Mouse (Mus musculus): ENCODE measurements around the gene Arid2. TPM values are rescaled to one million over a fixed set of nuclear protein-coding genes. Genes with fewer than 3 reads are reported as not detected.
A peak's percentile ranks its signal among the peaks of the same experiment; 100 is the strongest.

The Arid2 gene
- polyA plus RNA-seq, 1 experiment: 0.61 TPM

DNA sequence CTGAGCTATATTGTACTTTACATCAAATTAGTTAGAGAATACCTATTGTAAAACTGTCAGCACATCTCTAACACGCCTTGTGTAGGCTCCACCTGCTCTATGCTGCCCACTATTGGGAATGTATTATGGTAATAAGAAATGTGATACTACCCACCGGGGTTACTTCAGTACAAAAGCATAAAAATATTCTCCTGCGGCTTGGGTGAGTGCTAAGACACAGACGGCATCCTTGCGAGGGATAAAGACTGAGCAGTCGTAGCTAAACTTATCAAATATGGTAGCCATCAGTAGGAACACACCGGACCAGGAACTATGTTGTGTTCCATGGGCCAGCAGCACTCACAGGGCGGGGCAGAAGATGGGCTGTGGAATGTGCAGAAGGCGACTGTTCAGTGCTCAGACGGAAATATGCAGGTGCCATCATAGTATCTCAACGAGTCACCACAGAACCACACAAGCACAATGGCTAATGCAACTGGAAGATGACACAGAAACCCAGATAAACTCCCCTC lies 3.3 kb upstream of the Arid2 start:
- Histone ChIP-seq H3K4me3 (replicated peaks) (peak overlapping the region; percentile 88), H3K9me3 (ENCODE audit: control insufficient read depth, low read length) (peaks cover 4% of the 10 kb centered on the region), H3K36me3 (ENCODE audit: control insufficient read depth) (peaks cover 36% of the 10 kb centered on the region), H3K27me3 (ENCODE audit: control insufficient read depth) (no peaks in the 10 kb centered on the region), H3K4me1 (ENCODE audit: control insufficient read depth) (peaks cover 58% of the 10 kb centered on the region)
- TF ChIP-seq GATA1 (IDR thresholded peaks at IDR 0.05; ENCODE audit: low read length) (no peak), TAL1 (IDR thresholded peaks at IDR 0.05; ENCODE audit: low read length) (no peak)

DNA sequence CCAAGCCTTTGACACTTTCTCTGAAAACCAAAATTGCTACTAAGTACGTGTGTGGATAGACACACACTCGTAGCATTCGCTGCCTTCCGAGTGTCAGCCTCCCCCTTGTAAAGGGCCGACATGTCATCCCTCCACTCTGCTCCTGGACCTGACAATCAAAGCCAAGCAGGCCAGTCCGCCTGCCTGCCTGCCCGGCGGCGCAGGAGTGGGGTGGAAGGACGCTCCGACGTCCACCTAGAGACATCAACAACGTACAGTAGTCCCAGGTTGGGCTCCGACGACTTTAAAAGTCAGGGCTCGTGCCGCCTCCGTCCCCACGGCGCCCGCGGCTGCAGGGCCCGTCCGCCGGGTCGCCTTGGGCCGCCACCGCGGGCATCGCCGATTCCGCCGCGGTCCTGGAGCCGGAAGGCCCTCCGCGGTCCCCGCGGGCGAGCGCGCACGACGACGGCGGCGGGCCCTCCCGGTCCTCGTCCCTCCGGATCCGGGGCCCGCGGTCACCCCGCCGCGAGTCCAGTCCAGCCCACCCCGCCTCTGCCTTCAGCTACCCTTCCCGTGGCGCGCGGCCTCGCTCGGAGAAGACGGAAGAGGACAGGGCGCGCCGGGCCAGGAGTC lies 2.5 kb upstream of the Arid2 start:
- H3K4me1 ChIP-seq (ENCODE audit: control insufficient read depth): peaks cover 55% of the 10 kb centered on the region
- peaks cover 27% of the 10 kb centered on the region for H3K36me3 ChIP-seq (ENCODE audit: control insufficient read depth)
- H3K27me3 ChIP-seq (ENCODE audit: control insufficient read depth): no peaks in the 10 kb centered on the region
- peak overlapping the region; percentile 88 for H3K4me3 ChIP-seq (replicated peaks)
- no peak for TF ChIP-seq GATA1 (IDR thresholded peaks at IDR 0.05; ENCODE audit: low read length)
- TF ChIP-seq TAL1 (IDR thresholded peaks at IDR 0.05; ENCODE audit: low read length): no peak
- peaks cover 4% of the 10 kb centered on the region for H3K9me3 ChIP-seq (ENCODE audit: control insufficient read depth, low read length)

DNA sequence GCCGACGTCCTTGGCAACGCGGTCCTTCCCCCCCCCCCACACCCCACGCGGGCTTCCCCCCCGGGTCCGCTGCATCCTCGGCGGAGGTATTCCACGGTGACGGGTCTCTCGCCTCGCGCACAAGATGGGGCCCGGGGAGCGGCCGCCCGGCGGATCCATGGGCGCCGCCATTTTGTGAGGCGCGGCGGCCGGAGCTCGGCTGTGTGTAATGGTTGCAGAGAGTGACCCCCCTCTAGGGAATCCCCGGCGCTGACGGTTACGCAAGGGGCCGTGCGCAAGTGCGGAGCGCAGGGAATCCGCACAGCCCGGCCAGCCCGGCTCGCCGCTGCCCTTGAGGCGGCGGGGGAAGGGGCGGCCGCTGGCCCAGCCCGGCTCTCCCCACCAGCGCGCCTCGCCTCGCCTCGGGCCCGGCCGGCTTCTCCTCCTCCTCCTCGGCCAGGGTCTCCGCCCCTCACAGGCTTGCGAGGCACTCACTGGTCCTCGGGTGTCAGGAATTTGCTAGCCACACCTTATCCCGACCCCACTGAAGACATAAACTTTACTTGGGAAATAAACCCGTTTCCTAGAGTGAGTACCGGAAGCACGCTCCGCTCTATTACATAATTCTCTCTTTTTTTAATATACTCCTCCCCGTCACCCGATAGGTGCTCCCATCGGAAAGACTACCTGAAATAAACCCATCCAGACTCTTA lies 1.8 kb upstream of the Arid2 start:
- peaks cover 52% of the 10 kb centered on the region for H3K4me1 ChIP-seq (ENCODE audit: control insufficient read depth)
- H3K9me3 ChIP-seq (ENCODE audit: control insufficient read depth, low read length): no peaks in the 10 kb centered on the region
- H3K4me3 ChIP-seq (replicated peaks): peak overlapping the region; percentile 88
- H3K27me3 ChIP-seq (ENCODE audit: control insufficient read depth): no peaks in the 10 kb centered on the region
- no peak for TF ChIP-seq GATA1 (IDR thresholded peaks at IDR 0.05; ENCODE audit: low read length)
- TF ChIP-seq TAL1 (IDR thresholded peaks at IDR 0.05; ENCODE audit: low read length): no peak
- peaks cover 23% of the 10 kb centered on the region for H3K36me3 ChIP-seq (ENCODE audit: control insufficient read depth)

DNA sequence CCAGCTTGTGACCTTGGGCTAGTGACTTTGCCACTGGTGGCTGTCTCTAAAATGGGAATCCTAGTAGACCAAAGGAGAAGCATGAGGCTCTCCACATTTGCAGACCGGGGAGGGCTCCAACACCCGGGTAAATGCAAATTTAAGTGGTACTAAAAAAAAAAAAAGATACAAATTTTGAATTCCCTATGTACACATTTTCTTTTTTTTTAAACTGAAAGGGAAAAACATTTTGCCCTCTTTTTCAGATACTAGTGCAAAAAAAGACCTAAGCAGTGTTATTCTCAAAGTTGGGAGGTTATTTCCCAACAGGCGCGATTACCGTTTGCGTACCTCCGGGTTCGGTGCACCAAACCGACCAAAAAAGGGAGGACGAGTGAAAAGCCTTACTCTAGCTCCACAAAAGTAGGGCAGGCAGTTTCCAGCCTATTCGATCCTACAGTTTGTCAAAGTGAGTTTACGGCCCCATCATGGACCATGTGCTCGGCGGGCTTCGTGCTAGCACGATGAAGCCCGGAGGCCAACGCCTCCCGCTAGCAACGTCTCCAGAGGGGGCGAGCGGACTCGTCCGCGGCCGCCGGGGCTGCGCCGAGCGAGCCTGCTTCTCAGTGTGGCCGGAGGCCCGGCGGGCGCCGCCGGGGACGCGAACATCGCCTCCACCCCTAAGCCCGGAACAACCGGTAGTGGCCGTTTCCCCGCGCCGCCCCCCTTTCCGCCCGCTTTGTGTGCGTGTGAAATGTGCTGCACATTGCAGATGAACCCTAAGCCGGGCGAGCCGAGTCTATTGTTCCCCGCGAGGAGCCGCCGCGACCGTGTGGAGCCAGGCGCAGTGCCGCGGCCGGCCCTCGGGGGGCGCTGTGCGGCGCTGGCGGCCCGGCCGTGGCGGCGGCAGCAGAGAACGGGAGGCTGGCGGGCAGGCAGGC lies 1.0 kb upstream of the Arid2 start:
- Histone ChIP-seq H3K27me3 (ENCODE audit: control insufficient read depth) (no peaks in the 10 kb centered on the region), H3K36me3 (ENCODE audit: control insufficient read depth) (peaks cover 22% of the 10 kb centered on the region), H3K9me3 (ENCODE audit: control insufficient read depth, low read length) (no peaks in the 10 kb centered on the region), H3K4me1 (ENCODE audit: control insufficient read depth) (peaks cover 50% of the 10 kb centered on the region), H3K4me3 (replicated peaks) (peak overlapping the region; percentile 88)
- TF ChIP-seq GATA1 (IDR thresholded peaks at IDR 0.05; ENCODE audit: low read length) (no peak), TAL1 (IDR thresholded peaks at IDR 0.05; ENCODE audit: low read length) (no peak)

DNA sequence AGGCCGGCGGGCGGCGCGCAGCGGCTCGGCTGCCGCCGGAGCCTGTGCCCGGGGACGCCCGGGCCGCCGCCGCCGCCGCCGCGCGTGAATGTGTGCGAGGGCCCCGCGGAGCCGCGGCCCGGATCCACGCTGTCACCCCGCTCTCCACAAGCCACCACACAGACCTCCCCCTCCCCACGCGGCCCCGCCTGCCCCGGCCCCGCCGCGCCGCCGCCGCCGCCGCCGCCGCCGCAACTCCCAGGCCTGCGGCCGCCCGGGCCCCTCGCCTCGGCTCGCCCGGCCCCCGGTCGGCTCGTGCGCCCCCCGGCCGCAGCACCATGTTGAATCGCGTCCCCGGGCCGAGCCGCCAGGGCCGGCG lies 404 bp upstream of the Arid2 start:
- TF ChIP-seq TAL1 (IDR thresholded peaks at IDR 0.05; ENCODE audit: low read length) (no peak), GATA1 (IDR thresholded peaks at IDR 0.05; ENCODE audit: low read length) (no peak)
- H3K36me3 ChIP-seq (ENCODE audit: control insufficient read depth): peaks cover 24% of the 10 kb centered on the region
- H3K4me1 ChIP-seq (ENCODE audit: control insufficient read depth): peaks cover 50% of the 10 kb centered on the region

DNA sequence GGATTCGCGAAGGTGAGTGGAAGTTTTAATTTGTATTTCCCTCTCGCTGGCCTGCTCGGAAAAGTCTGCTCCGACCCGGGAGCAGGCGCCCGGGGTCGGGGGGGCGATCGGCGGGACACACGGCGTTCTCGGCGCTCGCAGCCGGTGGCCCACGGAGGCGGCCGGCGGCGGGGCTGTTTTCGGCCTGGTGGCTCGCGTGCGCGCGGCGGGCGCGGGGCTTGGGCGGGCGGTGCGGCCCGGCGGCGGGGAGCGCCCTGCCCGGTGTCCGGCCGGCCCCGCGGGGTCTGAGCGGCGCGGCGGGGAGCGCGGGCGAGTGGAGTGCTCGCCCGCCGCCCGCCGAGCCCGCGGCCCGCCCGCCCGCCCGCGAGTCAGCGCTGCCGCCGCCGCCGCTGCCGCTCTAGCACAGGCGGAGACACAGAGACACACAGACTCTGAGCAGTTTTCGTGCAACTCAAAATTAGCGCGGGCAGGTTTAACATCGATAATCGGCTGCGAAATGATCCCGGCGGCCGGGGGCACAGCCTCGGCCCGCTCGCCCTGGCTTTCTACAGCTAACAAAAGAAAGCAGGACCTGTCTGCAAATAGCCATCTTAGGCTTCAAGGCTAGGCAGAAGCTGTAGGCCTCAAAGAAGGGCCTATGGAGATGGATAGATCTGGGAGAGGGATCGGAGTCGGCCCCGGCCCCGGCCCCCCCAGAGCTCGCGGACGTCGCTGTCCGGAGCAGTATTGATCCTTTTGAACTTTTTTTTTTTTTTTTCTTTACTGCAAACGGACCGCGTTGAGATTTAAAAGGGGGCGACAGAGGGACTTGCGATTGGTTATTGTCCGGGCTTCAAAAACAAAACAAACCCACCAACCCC lies 888 bp downstream of the Arid2 start:
- Histone ChIP-seq H3K36me3 (ENCODE audit: control insufficient read depth) (peaks cover 20% of the 10 kb centered on the region), H3K4me3 (replicated peaks) (peak overlapping the region; percentile 88), H3K27me3 (ENCODE audit: control insufficient read depth) (no peaks in the 10 kb centered on the region), H3K9me3 (ENCODE audit: control insufficient read depth, low read length) (no peaks in the 10 kb centered on the region), H3K4me1 (ENCODE audit: control insufficient read depth) (peaks cover 53% of the 10 kb centered on the region)
- no peak for TF ChIP-seq TAL1 (IDR thresholded peaks at IDR 0.05; ENCODE audit: low read length)
- no peak for TF ChIP-seq GATA1 (IDR thresholded peaks at IDR 0.05; ENCODE audit: low read length)

More for the DNA sequence above, 404 bp upstream of the Arid2 start:
- Histone ChIP-seq H3K9me3 (ENCODE audit: control insufficient read depth, low read length) (no peaks in the 10 kb centered on the region), H3K4me3 (replicated peaks) (peak overlapping the region; percentile 88), H3K27me3 (ENCODE audit: control insufficient read depth) (no peaks in the 10 kb centered on the region)

DNA sequence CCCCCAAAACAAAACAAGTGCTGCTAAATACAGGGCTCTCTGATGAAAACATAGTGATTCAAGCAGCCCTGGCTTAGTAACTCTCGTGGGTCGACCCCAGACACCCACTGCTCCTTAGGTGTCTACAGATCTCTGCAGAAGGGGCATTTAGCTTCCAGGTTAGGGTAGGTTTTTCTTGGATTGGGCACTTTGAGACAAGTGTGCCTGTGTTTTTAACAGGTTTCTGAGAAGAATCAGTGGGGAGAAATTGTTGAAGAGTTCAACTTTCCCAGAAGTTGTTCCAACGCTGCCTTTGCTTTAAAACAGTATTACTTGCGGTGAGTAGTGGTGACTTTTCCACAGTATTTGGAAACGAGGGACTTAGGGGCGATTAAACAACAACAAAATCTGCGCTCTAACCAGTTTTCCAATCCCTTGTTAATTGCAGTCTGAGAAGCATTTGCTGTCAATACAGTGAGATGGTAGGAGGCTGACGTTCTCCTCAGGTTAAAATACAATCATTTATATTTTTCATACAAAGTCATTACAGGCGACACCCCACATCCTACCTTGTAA lies 1.6 kb downstream of the Arid2 start:
- H3K9me3 ChIP-seq (ENCODE audit: control insufficient read depth, low read length): no peaks in the 10 kb centered on the region
- H3K27me3 ChIP-seq (ENCODE audit: control insufficient read depth): no peaks in the 10 kb centered on the region
- peaks cover 53% of the 10 kb centered on the region for H3K4me1 ChIP-seq (ENCODE audit: control insufficient read depth)
- TF ChIP-seq GATA1 (IDR thresholded peaks at IDR 0.05; ENCODE audit: low read length): no peak
- no peak for TF ChIP-seq TAL1 (IDR thresholded peaks at IDR 0.05; ENCODE audit: low read length)
- peak overlapping the region; percentile 88 for H3K4me3 ChIP-seq (replicated peaks)
- H3K36me3 ChIP-seq (ENCODE audit: control insufficient read depth): peaks cover 25% of the 10 kb centered on the region

DNA sequence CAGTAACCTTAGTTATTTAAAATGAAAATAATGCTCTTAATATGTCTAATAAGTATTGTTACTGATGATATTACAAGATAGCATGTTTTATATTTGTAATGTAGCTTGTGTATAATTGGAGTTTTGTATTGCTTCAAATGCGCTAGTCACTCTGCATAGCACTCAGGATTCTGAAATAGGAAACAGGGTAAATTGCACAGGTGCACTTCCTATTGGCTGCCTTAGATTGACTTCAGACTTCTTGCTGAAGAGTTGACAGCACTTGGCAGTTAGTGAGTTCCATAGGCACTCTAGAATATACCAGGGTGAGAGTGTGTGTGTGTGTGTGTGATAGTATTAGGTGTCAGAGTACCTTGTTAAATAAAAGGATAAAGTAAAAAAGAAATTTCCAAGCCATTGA lies 2.7 kb downstream of the Arid2 start:
- Histone ChIP-seq H3K27me3 (ENCODE audit: control insufficient read depth) (no peaks in the 10 kb centered on the region), H3K9me3 (ENCODE audit: control insufficient read depth, low read length) (no peaks in the 10 kb centered on the region), H3K4me3 (replicated peaks) (peak overlapping the region; percentile 88), H3K4me1 (ENCODE audit: control insufficient read depth) (peaks cover 55% of the 10 kb centered on the region), H3K36me3 (ENCODE audit: control insufficient read depth) (peaks cover 36% of the 10 kb centered on the region)
- TF ChIP-seq TAL1 (IDR thresholded peaks at IDR 0.05; ENCODE audit: low read length) (no peak), GATA1 (IDR thresholded peaks at IDR 0.05; ENCODE audit: low read length) (no peak)
